In genomic region chr11:8863955-8864675, GRCm38 (mm10) we compare ENCODE assay signal across 14 mouse cellular contexts.
A peak's percentile ranks its signal among the peaks of the same experiment; 100 is the strongest.
DNase-seq lines count a peak whose midpoint lies in the region; ATAC-seq and TF ChIP-seq lines count a peak whose summit lies in the region.
"Had no signal": no experiment of that assay in that cellular context is flagged by ENCODE, and none has a peak within 500 bp of the region (broad histone marks: within the 10 kb centered on the region; RNA-seq: fewer than 3 reads in every experiment).

No protein-coding gene starts in this region.

- no peaks in the 10 kb centered on the region for H3K9me3 ChIP-seq in forebrain, postnatal 0 days (ENCODE audit: low read length)
- H3K9me3 ChIP-seq in neural tube, embryonic 12.5 days: no peaks in the 10 kb centered on the region
- H3K9me3 ChIP-seq: limb, embryonic 12.5 days had no signal

- H3K4me3 ChIP-seq in forebrain, postnatal 0 days (ENCODE audit: low read depth, low read length): no peak overlapping the region
- H3K4me3 ChIP-seq in neural tube, embryonic 12.5 days: no peak overlapping the region
- H3K4me3 ChIP-seq: erythroblast, embryonic 14.5 days; limb, embryonic 12.5 days had no signal

- peak; percentile 66 for DNase-seq in heart, adult 11 months
- DNase-seq in heart, adult 18-20 months: no peak
- DNase-seq in forebrain, postnatal 0 days: peak; percentile 73
- peak; percentile 42 to 55 for DNase-seq in layer of hippocampus, postnatal 10 days (ENCODE audit: low spot score in 2 of 2)
- no peak for DNase-seq in spleen, adult 12 weeks (ENCODE audit: low spot score)
- DNase-seq in kidney, adult 11 months: no peak
- no peak for DNase-seq in embryo, embryonic 9.5 days (ENCODE audit: extremely low spot score)
- DNase-seq: adrenal gland, postnatal 14 days; kidney, adult 8-10 months; lung, postnatal 14 days had no signal

- H3K27ac ChIP-seq in forebrain, postnatal 0 days (ENCODE audit: low read depth, low read length): peak overlapping the region; percentile 67
- no peak overlapping the region for H3K27ac ChIP-seq in neural tube, embryonic 12.5 days
- H3K27ac ChIP-seq: limb, embryonic 12.5 days had no signal

- H3K36me3 ChIP-seq in forebrain, postnatal 0 days (ENCODE audit: insufficient read depth): no peaks in the 10 kb centered on the region
- no peaks in the 10 kb centered on the region for H3K36me3 ChIP-seq in neural tube, embryonic 12.5 days
- H3K36me3 ChIP-seq: limb, embryonic 12.5 days had no signal

- no peaks in the 10 kb centered on the region for H3K27me3 ChIP-seq in forebrain, postnatal 0 days (ENCODE audit: insufficient read depth, low read length)
- no peaks in the 10 kb centered on the region for H3K27me3 ChIP-seq in neural tube, embryonic 12.5 days (replicated peaks)
- H3K27me3 ChIP-seq: limb, embryonic 12.5 days had no signal

- no peaks in the 10 kb centered on the region for H3K4me1 ChIP-seq in forebrain, postnatal 0 days (ENCODE audit: insufficient read depth)
- peaks cover 5% of the 10 kb centered on the region for H3K4me1 ChIP-seq in neural tube, embryonic 12.5 days

- WGBS in forebrain, postnatal 0 days: 26% methylated on average over 8 of the region's 8 CpGs
- WGBS in neural tube, embryonic 12.5 days: 40% methylated on average over 8 of the region's 8 CpGs

- H3K9ac ChIP-seq in forebrain, postnatal 0 days: no peak overlapping the region; the same call in 1 of the 2 replicates
- H3K9ac ChIP-seq in neural tube, embryonic 12.5 days: no peak overlapping the region
- H3K9ac ChIP-seq: limb, embryonic 12.5 days had no signal

- peak; percentile 93 for ATAC-seq in forebrain, postnatal 0 days
- ATAC-seq in neural tube, embryonic 12.5 days (ENCODE audit: low FRiP score, low read depth): peak; percentile 56

- no peak overlapping the region for H3K4me2 ChIP-seq in forebrain, postnatal 0 days (ENCODE audit: low read depth)
- H3K4me2 ChIP-seq in neural tube, embryonic 12.5 days (replicated peaks): no peak overlapping the region
- H3K4me2 ChIP-seq: heart, embryonic 11.5 days; limb, embryonic 12.5 days had no signal

- no peak for TF ChIP-seq CTCF in forebrain, postnatal 0 days (IDR thresholded peaks at IDR 0.05; ENCODE audit: low read depth)

Comparison
In these comparisons a context has a peak if more than half of its experiments do, and no peak if none do; other contexts are left out.
1. DNase-seq: peak in heart, adult 11 months (single experiment), forebrain, postnatal 0 days (single experiment) and layer of hippocampus, postnatal 10 days (2 of 2); none in heart, adult 18-20 months (0 of 2), spleen, adult 12 weeks (single experiment), kidney, adult 11 months (single experiment) and embryo, embryonic 9.5 days (single experiment).